Mouse (Mus musculus): ENCODE measurements around the gene Serpinb9f.
"Not testable (repeated sequence)": the region's sequence is repeated elsewhere in the genome, so short reads cannot be mapped to it uniquely, and the experiment has no call there.

The Serpinb9f gene

GRCm38 (mm10) chr13:33323777-33324176, at the start of gene Serpinb9f:
TSS of gene Serpinb9f (plus strand) at chr13:33324077.
- not testable (repeated sequence) for DNase-seq (ENCODE audit: low read depth, low spot score)

GRCm38 (mm10) chr13:33308631-33309030, 15.2 kb upstream of the Serpinb9f start:
- DNase-seq (ENCODE audit: low read depth, low spot score) = not testable (repeated sequence)

- not testable (repeated sequence) for DNase-seq (ENCODE audit: low read depth, low spot score)
These were observed 32.8 kb downstream of the Serpinb9f start for GRCm38 (mm10) chr13:33356666-33357065.

Data from brain, embryonic 18.5 days (tissue).